Comparison of ENCODE assay signal across 15 mouse cellular contexts in genomic region chr6:77425746-77426145, GRCm38 (mm10).
DNase-seq lines count a peak whose midpoint lies in the region; ATAC-seq and TF ChIP-seq lines count a peak whose summit lies in the region.
"Had no signal": no experiment of that assay in that cellular context is flagged by ENCODE, and none has a peak within 500 bp of the region (broad histone marks: within the 10 kb centered on the region; RNA-seq: fewer than 3 reads in every experiment).

No protein-coding gene starts in this region.

- H3K4me1 ChIP-seq in hindbrain, postnatal 0 days (ENCODE audit: insufficient read depth, low read length) = no peaks in the 10 kb centered on the region
- no peaks in the 10 kb centered on the region for H3K4me1 ChIP-seq in hindbrain, embryonic 10.5 days (replicated peaks)
- H3K4me1 ChIP-seq: embryonic facial prominence, embryonic 10.5 days; stomach, embryonic 15.5 days had no signal

- DNase-seq in hindbrain, postnatal 0 days (ENCODE audit: low spot score) = peak; percentile 30
- no peak for DNase-seq in hindbrain, embryonic 10.5 days (ENCODE audit: low spot score)
- peak; percentile 75 for DNase-seq in cerebellum, adult 11-12 months
- DNase-seq in cerebellum, adult 9-11 months = peak; percentile 78
- peak; percentile 47 to 51 for DNase-seq in layer of hippocampus, adult 8-10 months (ENCODE audit: low spot score in 2 of 2)
- DNase-seq in heart, postnatal 36 days = no peak
- DNase-seq in kidney, postnatal 10 days = no peak
- DNase-seq: adrenal gland, postnatal 36 days; gastrocnemius, postnatal 36 days; kidney, adult 8-10 months; kidney, postnatal 4 days had no signal

- no peak overlapping the region for H3K4me3 ChIP-seq in hindbrain, postnatal 0 days (ENCODE audit: low read length)
- no peak overlapping the region for H3K4me3 ChIP-seq in hindbrain, embryonic 10.5 days
- H3K4me3 ChIP-seq: embryonic facial prominence, embryonic 10.5 days; stomach, embryonic 15.5 days had no signal

- no peak overlapping the region for H3K9ac ChIP-seq in hindbrain, postnatal 0 days (replicated peaks; ENCODE audit: low read length)
- H3K9ac ChIP-seq: stomach, embryonic 15.5 days had no signal

- no peak overlapping the region for H3K4me2 ChIP-seq in hindbrain, postnatal 0 days (ENCODE audit: low read depth, low read length)
- H3K4me2 ChIP-seq: stomach, embryonic 15.5 days had no signal

- no peak overlapping the region for H3K27ac ChIP-seq in hindbrain, postnatal 0 days
- H3K27ac ChIP-seq in hindbrain, embryonic 10.5 days = no peak overlapping the region
- H3K27ac ChIP-seq: embryonic facial prominence, embryonic 10.5 days; stomach, embryonic 15.5 days had no signal

- no peaks in the 10 kb centered on the region for H3K36me3 ChIP-seq in hindbrain, postnatal 0 days (ENCODE audit: insufficient read depth, low read length)
- no peaks in the 10 kb centered on the region for H3K36me3 ChIP-seq in hindbrain, embryonic 10.5 days
- H3K36me3 ChIP-seq: embryonic facial prominence, embryonic 10.5 days; stomach, embryonic 15.5 days had no signal

- no peak for TF ChIP-seq CTCF in hindbrain, postnatal 0 days (IDR thresholded peaks at IDR 0.05; ENCODE audit: low read depth)

- no peaks in the 10 kb centered on the region for H3K9me3 ChIP-seq in hindbrain, postnatal 0 days (ENCODE audit: low read length)
- no peaks in the 10 kb centered on the region for H3K9me3 ChIP-seq in hindbrain, embryonic 10.5 days
- H3K9me3 ChIP-seq: embryonic facial prominence, embryonic 10.5 days; stomach, embryonic 15.5 days had no signal

- intact Hi-C loops in heart, postnatal 36 days (cut with DNase I) = no loop called here

- H3K27me3 ChIP-seq in hindbrain, postnatal 0 days (ENCODE audit: insufficient read depth, low read length) = no peaks in the 10 kb centered on the region
- H3K27me3 ChIP-seq in hindbrain, embryonic 10.5 days (ENCODE audit: insufficient read depth, poor library complexity, severe bottlenecking) = no peaks in the 10 kb centered on the region
- H3K27me3 ChIP-seq: Patski; stomach, embryonic 15.5 days had no signal

- no peak for ATAC-seq in hindbrain, postnatal 0 days
- ATAC-seq: activated CD4-positive, CD25-positive, alpha-beta regulatory T cell, adult 4 months; Patski had no signal

Comparison
In these comparisons a context has a peak if more than half of its experiments do, and no peak if none do; other contexts are left out.
1. DNase-seq: peak in hindbrain, postnatal 0 days (single experiment), cerebellum, adult 11-12 months (single experiment), cerebellum, adult 9-11 months (single experiment) and layer of hippocampus, adult 8-10 months (2 of 2); none in hindbrain, embryonic 10.5 days (single experiment), heart, postnatal 36 days (0 of 2) and kidney, postnatal 10 days (single experiment).